Mouse (Mus musculus) liver, embryonic 14.5 days (tissue): ENCODE results near the gene Cars2.

ENCODE experiments used
- CTCF ChIP-seq: IDR thresholded peaks from 2 replicates; pipeline ENCODE4 v1.5.1; 2016; ENCODE audit warnings: antibody characterized with exemption, low read depth, control low read depth
- EP300 ChIP-seq: IDR thresholded peaks from 2 replicates; pipeline ENCODE4 v1.6.1; 2016; ENCODE audit warnings: antibody characterized with exemption, low read depth

- TF ChIP-seq EP300: no peak
- TF ChIP-seq CTCF: no peak
Measured at GRCm38 (mm10) chr8:11570742-11571141, 20.2 kb upstream of the Cars2 start.
